Mouse (Mus musculus): ENCODE results near the gene Ankrd16. TPM values are rescaled to one million over a fixed set of nuclear protein-coding genes. Genes with fewer than 3 reads are reported as not detected.

The Ankrd16 gene
- polyA plus RNA-seq, 1 experiment from 2014 or later, result 49.0 TPM

DNA sequence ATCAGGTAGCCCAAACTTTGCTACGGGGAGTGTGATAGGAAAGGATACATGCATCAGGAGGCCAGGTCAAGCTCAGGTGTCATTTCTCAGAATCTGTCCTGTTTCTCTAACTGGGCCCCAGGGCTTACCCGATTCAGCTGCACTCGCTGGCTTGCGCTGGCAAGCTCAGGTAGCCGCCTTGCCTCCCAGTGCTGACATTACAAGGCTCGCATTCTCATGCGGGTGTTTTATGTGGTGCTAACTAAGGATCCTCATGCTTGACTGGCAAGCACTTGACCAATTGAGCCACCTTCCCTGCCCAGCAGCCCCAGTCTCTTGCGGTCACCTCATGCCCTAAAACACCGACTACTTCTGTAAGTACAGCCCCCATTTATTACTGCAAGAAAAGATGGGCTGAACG lies 3.2 kb upstream of the Ankrd16 start:
- no peaks in the 10 kb centered on the region for H3K9me3 ChIP-seq
- ATAC-seq (ENCODE audit: low FRiP score, low read depth), result no peak
- peaks cover 27% of the 10 kb centered on the region for H3K4me1 ChIP-seq
- 0 out of 2 replicates have a peak overlapping the region, but pooled peaks have one; percentile 32 for H3K9ac ChIP-seq
- H3K27me3 ChIP-seq, result no peaks in the 10 kb centered on the region
- no peak overlapping the region for H3K27ac ChIP-seq
- H3K36me3 ChIP-seq, result peaks cover 6% of the 10 kb centered on the region
- 77% methylated on average over 10 of the region's 10 CpGs for WGBS
- no peak overlapping the region for H3K4me3 ChIP-seq
- H3K4me2 ChIP-seq (replicated peaks), result no peak overlapping the region

DNA sequence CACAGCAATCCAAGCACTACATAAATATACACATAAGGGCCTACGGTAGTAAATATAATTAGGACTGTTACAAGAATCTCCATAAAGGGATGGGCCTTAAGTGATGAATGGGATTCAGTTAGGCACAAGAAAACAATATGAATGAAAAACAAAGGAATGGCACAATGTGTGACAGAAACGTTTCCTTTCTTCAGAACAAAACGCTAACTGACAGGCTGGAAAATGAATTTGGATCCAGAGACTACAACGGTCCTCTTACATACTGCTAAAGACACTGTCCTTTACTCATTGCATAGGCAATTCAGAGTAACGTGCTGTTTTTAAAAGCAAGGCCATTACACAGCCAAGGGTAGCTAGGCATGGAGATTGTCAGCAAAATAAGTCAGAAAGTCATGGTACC lies 2.6 kb upstream of the Ankrd16 start:
- ATAC-seq (ENCODE audit: low FRiP score, low read depth), result no peak
- H3K9me3 ChIP-seq, result no peaks in the 10 kb centered on the region
- WGBS, result 90% methylated on average over 5 of the region's 5 CpGs
- H3K4me2 ChIP-seq (replicated peaks), result no peak overlapping the region
- no peak overlapping the region for H3K27ac ChIP-seq
- peaks cover 5% of the 10 kb centered on the region for H3K36me3 ChIP-seq
- H3K4me1 ChIP-seq, result peaks cover 34% of the 10 kb centered on the region
- no peaks in the 10 kb centered on the region for H3K27me3 ChIP-seq
- H3K4me3 ChIP-seq, result no peak overlapping the region
- H3K9ac ChIP-seq, result no peak overlapping the region

DNA sequence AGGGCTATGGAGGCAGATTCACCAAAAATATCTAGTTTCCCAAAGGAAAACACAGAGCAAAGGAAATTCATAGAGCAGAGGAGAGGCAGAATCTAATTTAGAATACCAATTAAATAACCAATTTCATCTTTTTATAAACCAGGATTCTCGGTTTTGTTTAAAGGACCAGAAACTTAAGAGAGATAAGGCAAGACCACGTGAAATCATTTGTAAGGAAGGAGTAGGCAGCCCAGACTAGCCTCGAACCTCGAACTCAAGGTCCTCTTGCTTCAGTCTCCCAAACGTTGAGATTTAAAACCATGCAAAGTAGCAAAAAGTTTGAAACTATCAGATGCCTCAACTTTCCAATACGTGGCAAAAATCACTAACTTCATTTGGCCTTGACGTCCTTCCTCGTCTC lies 1.3 kb upstream of the Ankrd16 start:
- H3K27me3 ChIP-seq, result no peaks in the 10 kb centered on the region
- H3K9me3 ChIP-seq, result no peaks in the 10 kb centered on the region
- H3K4me2 ChIP-seq (replicated peaks), result peak overlapping the region; percentile 73
- no peak overlapping the region for H3K27ac ChIP-seq
- peak overlapping the region; percentile 85 for H3K9ac ChIP-seq
- ATAC-seq (ENCODE audit: low FRiP score, low read depth), result no peak
- WGBS, result 50% methylated on average over 8 of the region's 8 CpGs
- peaks cover 38% of the 10 kb centered on the region for H3K4me1 ChIP-seq
- H3K36me3 ChIP-seq, result peaks cover 17% of the 10 kb centered on the region
- peak overlapping the region; percentile 84 for H3K4me3 ChIP-seq

DNA sequence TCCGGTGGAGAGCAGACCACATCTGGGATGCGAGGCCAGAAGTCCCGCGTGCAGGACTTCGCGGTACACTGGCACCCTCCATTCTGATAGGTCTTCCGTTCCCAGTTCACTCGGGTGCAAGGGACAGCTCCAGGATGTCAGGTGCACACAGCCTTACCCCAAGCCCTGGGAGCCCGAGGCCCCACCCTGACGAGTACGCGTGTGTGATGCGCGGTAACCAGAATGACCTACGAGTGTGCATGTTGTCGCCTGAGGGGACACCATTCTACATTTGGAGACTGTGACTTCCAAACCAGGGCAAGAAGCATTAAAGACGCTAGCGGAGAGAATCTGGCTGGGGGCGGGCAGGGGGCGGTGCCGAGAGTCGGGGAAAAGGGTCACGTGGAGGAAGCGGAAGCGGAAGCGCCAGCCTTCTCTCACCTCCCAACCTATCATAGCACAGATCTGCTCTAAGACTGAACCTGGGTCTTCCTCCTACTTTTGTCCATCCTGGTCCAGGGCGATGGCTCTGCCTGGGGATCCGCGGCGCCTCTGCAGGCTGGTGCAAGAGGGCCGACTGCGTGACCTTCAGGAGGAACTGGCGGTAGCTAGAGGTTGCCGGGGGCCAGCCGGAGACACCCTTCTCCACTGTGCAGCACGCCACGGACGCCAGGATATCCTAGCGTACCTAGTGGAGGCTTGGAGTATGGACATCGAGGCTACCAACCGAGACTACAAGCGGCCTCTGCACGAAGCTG lies 579 bp downstream of the Ankrd16 start:
- under 1% methylated on average over 43 of the region's 43 CpGs for WGBS
- Histone ChIP-seq H3K27ac (peak overlapping the region; percentile 96), H3K27me3 (no peaks in the 10 kb centered on the region), H3K4me3 (peak overlapping the region; percentile 84), H3K9me3 (no peaks in the 10 kb centered on the region), H3K9ac (peak overlapping the region; percentile 80), H3K4me2 (replicated peaks) (peak overlapping the region; percentile 87), H3K36me3 (peaks cover 35% of the 10 kb centered on the region), H3K4me1 (peaks cover 38% of the 10 kb centered on the region)
- ATAC-seq (ENCODE audit: low FRiP score, low read depth), result peak; percentile 88

DNA sequence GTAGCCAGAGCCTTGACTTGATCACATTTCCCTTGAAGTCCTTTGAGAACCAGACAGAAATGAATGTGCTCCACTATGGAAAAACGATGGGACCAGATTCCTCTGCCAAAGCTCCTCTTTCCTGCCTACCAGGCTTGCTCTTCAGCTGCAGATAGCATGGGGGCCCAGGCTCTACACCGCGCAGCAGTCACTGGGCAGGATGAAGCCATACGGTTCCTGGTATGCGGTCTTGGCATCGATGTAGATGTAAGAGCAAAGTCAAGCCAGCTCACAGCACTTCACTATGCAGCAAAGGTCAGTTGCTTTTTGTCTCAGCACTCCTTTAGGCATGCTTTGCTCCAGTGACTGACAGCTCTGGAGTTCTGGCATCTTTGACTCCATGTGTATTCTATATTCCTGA lies 6.5 kb downstream of the Ankrd16 start:
- H3K9ac ChIP-seq, result no peak overlapping the region
- no peak for ATAC-seq (ENCODE audit: low FRiP score, low read depth)
- 94% methylated on average over 6 of the region's 6 CpGs for WGBS
- peaks cover 89% of the 10 kb centered on the region for H3K36me3 ChIP-seq
- peaks cover 13% of the 10 kb centered on the region for H3K4me1 ChIP-seq
- no peaks in the 10 kb centered on the region for H3K9me3 ChIP-seq
- H3K4me3 ChIP-seq, result no peak overlapping the region
- no peak overlapping the region for H3K4me2 ChIP-seq (replicated peaks)
- H3K27ac ChIP-seq, result no peak overlapping the region
- H3K27me3 ChIP-seq, result no peaks in the 10 kb centered on the region

DNA sequence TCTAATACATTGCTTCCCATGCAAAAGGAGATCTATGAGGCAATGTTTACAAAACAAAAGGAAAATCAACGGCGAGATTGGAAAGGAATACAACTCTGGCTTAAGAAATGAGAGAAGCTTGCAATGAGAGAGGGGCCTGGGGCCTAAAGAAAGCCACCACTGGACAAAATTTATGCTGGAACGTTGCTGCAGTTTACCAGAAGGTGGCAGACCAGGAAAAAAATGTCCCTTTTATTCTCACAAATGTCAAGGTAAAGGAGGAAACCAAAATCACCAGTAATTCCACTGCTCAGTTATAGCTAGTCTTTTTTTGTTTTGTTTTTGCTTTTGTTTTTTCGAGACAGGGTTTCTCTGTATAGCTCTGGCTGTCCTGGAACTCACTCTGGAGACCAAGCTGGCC lies 17.0 kb downstream of the Ankrd16 start:
- H3K4me2 ChIP-seq (replicated peaks), result no peak overlapping the region
- no peak overlapping the region for H3K4me3 ChIP-seq
- no peak overlapping the region for H3K9ac ChIP-seq
- no peaks in the 10 kb centered on the region for H3K27me3 ChIP-seq
- H3K27ac ChIP-seq, result no peak overlapping the region
- H3K36me3 ChIP-seq, result peaks cover 47% of the 10 kb centered on the region
- no peak for ATAC-seq (ENCODE audit: low FRiP score, low read depth)
- 77% methylated on average over 4 of the region's 4 CpGs for WGBS
- H3K4me1 ChIP-seq, result no peaks in the 10 kb centered on the region
- H3K9me3 ChIP-seq, result no peaks in the 10 kb centered on the region

DNA sequence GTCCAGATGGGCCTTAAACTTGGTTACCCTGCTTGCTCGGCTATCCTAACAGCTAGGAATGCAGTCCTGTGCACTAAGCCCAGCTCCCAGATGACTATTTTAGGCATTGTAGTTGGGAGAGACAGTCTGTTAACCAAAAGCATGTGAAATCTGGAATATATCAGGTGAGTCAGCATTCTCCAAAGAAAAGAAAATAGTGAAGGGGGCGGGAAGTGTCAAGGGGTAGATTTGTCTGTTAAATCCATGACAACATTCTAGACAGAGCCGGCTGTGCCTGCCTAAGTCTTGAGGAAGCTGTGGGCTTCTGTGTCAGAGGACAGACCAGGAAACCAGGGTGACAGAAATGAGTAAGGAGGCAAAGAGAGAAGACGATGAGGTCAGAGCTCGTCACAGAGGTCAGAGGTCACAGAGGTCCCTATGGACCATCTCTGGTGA lies 20.3 kb downstream of the Ankrd16 start:
- Histone ChIP-seq H3K9me3 (no peaks in the 10 kb centered on the region), H3K4me1 (no peaks in the 10 kb centered on the region), H3K9ac (no peak overlapping the region), H3K36me3 (peaks cover 17% of the 10 kb centered on the region; the same call in 1 of the 2 replicates), H3K27me3 (no peaks in the 10 kb centered on the region), H3K4me3 (no peak overlapping the region), H3K4me2 (replicated peaks) (no peak overlapping the region), H3K27ac (no peak overlapping the region; the same call in 1 of the 2 replicates)
- WGBS, result 47% methylated on average over 5 of the region's 5 CpGs
- peak; percentile 76 for ATAC-seq (ENCODE audit: low FRiP score, low read depth)

DNA sequence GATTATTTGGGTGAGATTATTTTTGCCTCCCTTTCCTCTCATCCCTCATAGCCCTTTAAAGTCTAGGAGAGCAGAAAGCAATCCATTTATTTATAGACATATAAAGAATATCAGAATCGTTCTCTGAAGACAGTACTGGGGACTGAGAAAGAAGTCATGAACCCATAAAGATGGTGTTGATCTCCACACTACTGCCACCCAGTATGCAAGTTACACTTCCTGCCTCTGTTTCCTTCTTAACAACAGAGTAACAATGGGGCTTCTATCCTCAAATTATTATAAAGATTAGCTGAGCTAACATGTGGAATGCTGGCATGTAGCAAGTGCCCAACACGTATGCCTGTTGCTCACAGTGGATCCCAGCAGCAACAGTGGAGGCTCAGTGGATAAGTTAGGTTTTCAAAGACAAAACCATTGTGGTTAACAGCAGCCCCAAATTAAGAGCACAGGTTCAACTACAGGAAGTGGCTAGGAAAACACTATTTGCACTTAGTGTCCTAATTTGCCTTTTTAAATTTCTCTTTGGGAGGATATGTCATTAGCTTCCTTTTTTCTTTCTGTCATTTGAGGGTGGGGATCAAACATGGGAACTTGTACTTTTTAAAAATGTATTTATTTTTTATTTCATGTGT lies 23.7 kb downstream of the Ankrd16 start:
- no peaks in the 10 kb centered on the region for H3K9me3 ChIP-seq
- no peaks in the 10 kb centered on the region for H3K4me1 ChIP-seq
- no peak overlapping the region for H3K27ac ChIP-seq
- H3K4me3 ChIP-seq, result no peak overlapping the region
- no peak overlapping the region for H3K4me2 ChIP-seq (replicated peaks)
- 71% methylated on average over 2 of the region's 2 CpGs for WGBS
- H3K9ac ChIP-seq, result no peak overlapping the region
- H3K36me3 ChIP-seq, result no peaks in the 10 kb centered on the region
- no peaks in the 10 kb centered on the region for H3K27me3 ChIP-seq
- ATAC-seq (ENCODE audit: low FRiP score, low read depth), result no peak

Other genes starting within 250 kb of the Ankrd16 start
- 16.5 and 17.8 TPM in 2 replicates for gene Pfkfb3, start 223.8 kb upstream of the Ankrd16 start, polyA plus RNA-seq (2015; fragmentation: Nextera tagmentation; extraction: Ambion mirVana)
- 172 TPM in 2 replicates for gene Rbm17, start 173.7 kb upstream of the Ankrd16 start, polyA plus RNA-seq (2015; fragmentation: Nextera tagmentation; extraction: Ambion mirVana)
- gene Gm17490, start 151.6 kb upstream of the Ankrd16 start, polyA plus RNA-seq (2015; fragmentation: Nextera tagmentation; extraction: Ambion mirVana), result not detected in 2 replicates
- gene Il2ra, start 135.1 kb upstream of the Ankrd16 start, polyA plus RNA-seq (2015; fragmentation: Nextera tagmentation; extraction: Ambion mirVana), result not detected in 2 replicates
- 1.6 and 2.1 TPM in 2 replicates for gene Il15ra, start 72.6 kb upstream of the Ankrd16 start, polyA plus RNA-seq (2015; fragmentation: Nextera tagmentation; extraction: Ambion mirVana)
- gene Fbh1, start 294 bp upstream of the Ankrd16 start, polyA plus RNA-seq (2015; fragmentation: Nextera tagmentation; extraction: Ambion mirVana), result 132 and 144 TPM in 2 replicates